In the genomic region with DNA sequence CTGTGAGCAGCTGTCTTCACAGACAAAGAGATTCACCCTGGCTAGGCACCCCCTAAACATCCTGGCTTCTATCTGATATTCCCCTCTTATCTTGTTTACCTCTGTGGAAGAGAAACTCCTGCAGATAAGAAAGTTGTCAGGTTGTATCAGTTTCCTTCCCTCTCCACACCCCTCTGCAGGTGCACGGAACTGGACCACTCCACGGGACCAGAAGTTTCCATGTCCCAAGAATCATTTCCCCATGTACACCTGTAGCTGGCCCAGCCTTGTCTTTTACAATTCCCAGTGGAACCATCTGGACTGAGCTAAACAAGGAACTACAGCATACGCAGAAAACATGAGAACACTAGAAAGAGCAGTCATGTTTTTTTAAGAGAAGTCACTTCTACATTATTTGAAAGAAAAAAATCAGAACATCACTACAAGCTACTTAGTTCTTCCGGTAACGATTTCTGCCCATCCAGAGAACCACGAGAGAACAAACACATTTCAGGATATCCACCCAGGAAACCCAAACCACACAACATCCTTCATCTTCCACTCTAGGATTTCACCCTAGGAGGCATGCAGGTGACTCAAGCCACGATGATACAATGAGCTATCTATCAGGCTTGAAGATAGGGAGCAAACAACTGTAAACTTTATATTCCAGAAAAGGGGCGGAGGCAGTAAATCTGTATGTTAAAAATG, we compare ENCODE assay signal across 10 mouse cellular contexts.
DNase-seq lines count a peak whose midpoint lies in the region; ATAC-seq and TF ChIP-seq lines count a peak whose summit lies in the region.
"Had no signal": no experiment of that assay in that cellular context is flagged by ENCODE, and none has a peak within 500 bp of the region (broad histone marks: within the 10 kb centered on the region; RNA-seq: fewer than 3 reads in every experiment).

No protein-coding gene starts in this region.

- DNase-seq in kidney, postnatal 0 days (ENCODE audit: low spot score): no peak
- DNase-seq in kidney, adult 9 months: no peak
- no peak for DNase-seq in hindbrain, postnatal 0 days (ENCODE audit: low spot score)
- DNase-seq in naive thymus-derived CD4-positive, alpha-beta T cell, adult 2 months (ENCODE audit: low read depth): peak; percentile 56
- DNase-seq in thymus, postnatal 0 days (ENCODE audit: low spot score): no peak
- DNase-seq in right cerebral cortex, postnatal 10 days (ENCODE audit: low spot score in 2 of 2): no peak
- DNase-seq in thymus, postnatal 14 days: no peak
- DNase-seq: cerebellum, adult 11-12 months; thymus, adult 18-20 months had no signal

- no peak overlapping the region for H3K27ac ChIP-seq in kidney, postnatal 0 days
- H3K27ac ChIP-seq in cortical plate, adult 2 months (ENCODE audit: insufficient read depth, low read length): no peak overlapping the region
- H3K27ac ChIP-seq in hindbrain, postnatal 0 days: no peak overlapping the region

- H3K36me3 ChIP-seq in kidney, postnatal 0 days (ENCODE audit: insufficient read depth, low read length): no peaks in the 10 kb centered on the region
- no peaks in the 10 kb centered on the region for H3K36me3 ChIP-seq in hindbrain, postnatal 0 days (ENCODE audit: insufficient read depth, low read length)

- H3K9ac ChIP-seq in kidney, postnatal 0 days (ENCODE audit: low read depth, low read length): no peak overlapping the region
- 0 out of 2 replicates have a peak overlapping the region, but pooled peaks have one; percentile 19 for H3K9ac ChIP-seq in hindbrain, postnatal 0 days (replicated peaks; ENCODE audit: low read length)

- H3K9me3 ChIP-seq in kidney, postnatal 0 days (replicated peaks; ENCODE audit: low read length): no peaks in the 10 kb centered on the region
- no peaks in the 10 kb centered on the region for H3K9me3 ChIP-seq in hindbrain, postnatal 0 days (ENCODE audit: low read length)

- TF ChIP-seq CTCF in kidney, postnatal 0 days (IDR thresholded peaks at IDR 0.05; ENCODE audit: low read depth): no peak
- no peak for TF ChIP-seq CTCF in cortical plate, adult 2 months (IDR thresholded peaks at IDR 0.05; ENCODE audit: extremely low read depth, insufficient read depth, low read length)
- no peak for TF ChIP-seq CTCF in hindbrain, postnatal 0 days (IDR thresholded peaks at IDR 0.05; ENCODE audit: low read depth)

- peaks cover 16% of the 10 kb centered on the region for H3K4me1 ChIP-seq in kidney, postnatal 0 days (replicated peaks; ENCODE audit: insufficient read depth, low read length)
- peaks cover 3% of the 10 kb centered on the region; the same call in 1 of the 2 replicates for H3K4me1 ChIP-seq in cortical plate, adult 2 months (ENCODE audit: control insufficient read depth, insufficient read depth, low read length)
- peaks cover 12% of the 10 kb centered on the region for H3K4me1 ChIP-seq in hindbrain, postnatal 0 days (ENCODE audit: insufficient read depth, low read length)

- no peak for TF ChIP-seq POLR2A in cortical plate, adult 2 months (IDR thresholded peaks at IDR 0.05; ENCODE audit: extremely low read depth, insufficient read depth, low read length)

- ATAC-seq in kidney, postnatal 0 days (replicated peaks; ENCODE audit: low FRiP score, low read depth): no peak
- ATAC-seq in hindbrain, postnatal 0 days: no peak

- 46% methylated on average over 8 of the region's 8 CpGs for WGBS in kidney, postnatal 0 days
- 69% methylated on average over 8 of the region's 8 CpGs for WGBS in hindbrain, postnatal 0 days

- H3K4me2 ChIP-seq in kidney, postnatal 0 days (ENCODE audit: low read length): peak overlapping the region; percentile 57
- H3K4me2 ChIP-seq in hindbrain, postnatal 0 days (ENCODE audit: low read depth, low read length): peak overlapping the region; percentile 54

- H3K4me3 ChIP-seq in kidney, postnatal 0 days (replicated peaks; ENCODE audit: low read depth, low read length): peak overlapping the region; percentile 32
- H3K4me3 ChIP-seq in cortical plate, adult 2 months (ENCODE audit: insufficient read depth, low read length): peak overlapping the region; percentile 38; the same call in 1 of the 2 replicates
- 0 out of 2 replicates have a peak overlapping the region, but pooled peaks have one; percentile 3 for H3K4me3 ChIP-seq in hindbrain, postnatal 0 days (ENCODE audit: low read length)

- H3K27me3 ChIP-seq in kidney, postnatal 0 days (ENCODE audit: insufficient read depth, low read length): no peaks in the 10 kb centered on the region
- no peaks in the 10 kb centered on the region for H3K27me3 ChIP-seq in hindbrain, postnatal 0 days (ENCODE audit: insufficient read depth, low read length)
